Mouse (Mus musculus) megakaryocyte, embryonic 14.5 days (primary cell): ENCODE measurements around the gene Arl1.

Source experiments
- FLI1 ChIP-seq: IDR thresholded peaks from 2 replicates; pipeline ENCODE4 v1.6.1; 2012; ENCODE audit warnings: low read length, inconsistent platforms, mixed read lengths
- GATA1 ChIP-seq: IDR thresholded peaks from 3 replicates; pipeline ENCODE4 v1.6.1; 2012; ENCODE audit warnings: mixed read lengths, low read length, inconsistent platforms, borderline replicate concordance

DNA sequence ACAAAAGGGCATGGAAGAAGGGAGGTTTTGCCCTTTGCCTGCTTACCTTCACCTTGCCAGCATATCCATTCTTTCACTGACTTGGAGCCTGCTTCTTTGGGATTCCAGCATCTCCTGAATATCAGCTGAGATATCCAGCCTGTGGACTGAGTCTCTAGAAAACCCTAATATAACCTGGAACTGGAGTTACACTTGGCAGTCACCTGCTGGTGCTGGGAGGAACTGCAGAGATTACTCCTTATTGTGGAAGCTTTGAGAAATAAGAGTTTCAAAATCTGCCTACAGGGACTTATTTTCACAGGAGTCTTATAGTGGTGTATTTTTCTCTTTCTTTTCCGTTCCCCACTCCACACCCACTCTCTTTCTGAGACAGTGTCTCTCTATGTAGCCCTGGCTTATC lies 3.5 kb upstream of the Arl1 start:
- no peak for TF ChIP-seq GATA1
- no peak for TF ChIP-seq FLI1
